Mouse (Mus musculus): ENCODE data around the gene Ctdspl.

DNA sequence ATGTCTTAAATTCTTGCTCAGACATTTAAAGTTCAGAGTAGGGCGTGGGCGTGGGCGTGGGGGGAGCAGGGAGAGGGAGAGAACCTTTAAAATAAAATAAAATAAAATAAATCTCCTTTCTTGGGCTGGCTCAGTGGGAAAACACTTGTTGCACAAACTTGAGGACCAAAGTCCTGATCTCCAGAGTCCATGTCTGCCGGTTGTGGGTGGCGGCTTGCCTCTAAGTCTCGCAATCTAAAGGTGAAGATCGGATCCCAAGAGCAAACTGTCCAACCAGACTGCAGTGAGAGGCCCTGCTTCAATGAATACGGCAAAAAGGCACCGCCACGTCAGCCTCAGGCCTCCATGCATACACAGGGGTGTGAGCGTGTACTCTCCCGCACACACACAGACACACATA lies 13.6 kb downstream of the Ctdspl start:
- TF ChIP-seq POLR2A (IDR thresholded peaks at IDR 0.05; ENCODE audit: borderline replicate concordance, control insufficient read depth, low read depth, low read length) (no peak), CTCF (IDR thresholded peaks at IDR 0.05; ENCODE audit: control insufficient read depth, insufficient read depth, low read length) (no peak)
